Mouse (Mus musculus) right cerebral cortex, adult 18-20 months (tissue): ENCODE results near the gene 1700001C19Rik.

ENCODE experiments used
- DNase-seq: peaks from one replicate; pipeline ENCODE4 v3.0.0; 2022; ENCODE audit warnings: mixed read lengths

The 1700001C19Rik gene

GRCm38 (mm10) chr17:47461688-47462087 lies 24.5 kb upstream of the 1700001C19Rik start:
- no peak for DNase-seq

- no peak for DNase-seq
Observed at GRCm38 (mm10) chr17:47459341-47459919, 22.3 kb upstream of the 1700001C19Rik start.

- DNase-seq = no peak
Observed at GRCm38 (mm10) chr17:47458936-47459335, 21.8 kb upstream of the 1700001C19Rik start.

- DNase-seq = no peak
Observed at GRCm38 (mm10) chr17:47458310-47458709, 21.1 kb upstream of the 1700001C19Rik start.

- no peak for DNase-seq
Observed at GRCm38 (mm10) chr17:47454675-47455074, 17.5 kb upstream of the 1700001C19Rik start.

- no peak for DNase-seq
Observed at GRCm38 (mm10) chr17:47452886-47453285, 15.7 kb upstream of the 1700001C19Rik start.

GRCm38 (mm10) chr17:47450880-47451565 lies 13.8 kb upstream of the 1700001C19Rik start:
- DNase-seq = no peak

GRCm38 (mm10) chr17:47450239-47450638 lies 13.1 kb upstream of the 1700001C19Rik start:
- no peak for DNase-seq

- no peak for DNase-seq
Observed at GRCm38 (mm10) chr17:47449432-47449831, 12.3 kb upstream of the 1700001C19Rik start.

- DNase-seq = no peak
Observed at GRCm38 (mm10) chr17:47448523-47449372, 11.6 kb upstream of the 1700001C19Rik start.

GRCm38 (mm10) chr17:47446561-47446960 lies 9.4 kb upstream of the 1700001C19Rik start:
- no peak for DNase-seq

- no peak for DNase-seq
Observed at GRCm38 (mm10) chr17:47446025-47446424, 8.8 kb upstream of the 1700001C19Rik start.

- no peak for DNase-seq
Observed at GRCm38 (mm10) chr17:47445518-47445917, 8.3 kb upstream of the 1700001C19Rik start.

- no peak for DNase-seq
Observed at GRCm38 (mm10) chr17:47444113-47444512, 6.9 kb upstream of the 1700001C19Rik start.

- DNase-seq = no peak
Observed at GRCm38 (mm10) chr17:47442271-47442670, 5.1 kb upstream of the 1700001C19Rik start.

GRCm38 (mm10) chr17:47441296-47442051 lies 4.3 kb upstream of the 1700001C19Rik start:
- no peak for DNase-seq

GRCm38 (mm10) chr17:47440359-47440890 lies 3.2 kb upstream of the 1700001C19Rik start:
- DNase-seq = no peak

- no peak for DNase-seq
Observed at GRCm38 (mm10) chr17:47439396-47440028, 2.3 kb upstream of the 1700001C19Rik start.

- no peak for DNase-seq
Observed at GRCm38 (mm10) chr17:47438611-47439010, 1.4 kb upstream of the 1700001C19Rik start.

- DNase-seq = no peak
Observed at GRCm38 (mm10) chr17:47436156-47436906, 845 bp downstream of the 1700001C19Rik start, which contains the start of gene AI661453. TSS of gene AI661453 (plus strand) at chr17:47436615.

GRCm38 (mm10) chr17:47430815-47431214 lies 6.4 kb downstream of the 1700001C19Rik start:
- no peak for DNase-seq
